Mouse (Mus musculus) liver, embryonic 11.5 days (tissue): Measurements from ENCODE around the gene Tcte1. TPM values are rescaled to one million over a fixed set of nuclear protein-coding genes. Genes with fewer than 3 reads are reported as not detected.

Source experiments
- ATAC-seq: fragments of 200-750 bp; cut with Nextera tagmentation; replicated peaks from 2 replicates; pipeline ENCODE4 v1.8.0; 2017; ENCODE audit warnings: moderate number of reproducible peaks, mild to moderate bottlenecking, moderate TSS enrichment, moderate library complexity; ENCODE audit not compliant: low FRiP score
- DNase-seq: peaks from one replicate; pipeline ENCODE4 v3.0.0-alpha.2; 2017; ENCODE audit warnings: low spot score
- H3K27ac ChIP-seq: fragments of 300-500 bp; sonication (generic); 2 replicates; pipeline ENCODE4 v1.5.1; 2014; ENCODE audit warnings: mild to moderate bottlenecking, low read depth, low read length, control low read depth
- H3K27me3 ChIP-seq: fragments of 300-500 bp; sonication (generic); replicated peaks from 2 replicates; pipeline ENCODE4 v1.6.1; 2014; ENCODE audit warnings: low read length, mixed read lengths; ENCODE audit not compliant: control insufficient read depth, insufficient read depth
- H3K36me3 ChIP-seq: fragments of 300-500 bp; sonication (generic); 2 replicates; pipeline ENCODE4 v1.6.1; 2014; ENCODE audit warnings: mild to moderate bottlenecking, low read length, moderate library complexity, mixed read lengths; ENCODE audit not compliant: control insufficient read depth, insufficient read depth
- H3K4me1 ChIP-seq: fragments of 300-500 bp; sonication (generic); replicated peaks from 2 replicates; pipeline ENCODE4 v1.6.1; 2014; ENCODE audit warnings: low read length, mixed read lengths; ENCODE audit not compliant: control insufficient read depth, insufficient read depth
- H3K4me2 ChIP-seq: fragments of 300-500 bp; sonication (generic); 2 replicates; pipeline ENCODE4 v1.6.1; 2014; ENCODE audit warnings: mild to moderate bottlenecking, control low read depth, moderate library complexity
- H3K4me3 ChIP-seq: fragments of 300-500 bp; sonication (generic); 2 replicates; pipeline ENCODE4 v1.5.1; 2014; ENCODE audit warnings: low read depth, low read length, control low read depth
- H3K9ac ChIP-seq: fragments of 300-500 bp; sonication (generic); 2 replicates; pipeline ENCODE4 v1.6.1; 2014; ENCODE audit warnings: low read depth, low read length, control low read depth
- H3K9me3 ChIP-seq: fragments of 300-500 bp; sonication (generic); 2 replicates; pipeline ENCODE4 v1.6.1; 2016; ENCODE audit warnings: low read length, inconsistent platforms, mixed read lengths; ENCODE audit not compliant: control insufficient read depth
- WGBS: fragments of 180-500 bp; shearing (Covaris S2); extraction: QIAGEN DNeasy Blood & Tissue Kit; methylation state at CpG from one replicate; pipeline ENCODE4 v1.1.7; 2014; 5-methylcytosine and 5-hydroxymethylcytosine counted together
- polyA plus RNA-seq: library from polyadenylated mRNA; unstranded; fragments of >200 nt; fragmentation: Nextera tagmentation; extraction: Ambion mirVana; gene quantifications from 2 replicates; pipeline ENCODE4 v1.2.1, GENCODE M21; 2014

Tcte1 gene
- polyA plus RNA-seq, 1 experiment from 2014 or later = 0.23 TPM

DNA sequence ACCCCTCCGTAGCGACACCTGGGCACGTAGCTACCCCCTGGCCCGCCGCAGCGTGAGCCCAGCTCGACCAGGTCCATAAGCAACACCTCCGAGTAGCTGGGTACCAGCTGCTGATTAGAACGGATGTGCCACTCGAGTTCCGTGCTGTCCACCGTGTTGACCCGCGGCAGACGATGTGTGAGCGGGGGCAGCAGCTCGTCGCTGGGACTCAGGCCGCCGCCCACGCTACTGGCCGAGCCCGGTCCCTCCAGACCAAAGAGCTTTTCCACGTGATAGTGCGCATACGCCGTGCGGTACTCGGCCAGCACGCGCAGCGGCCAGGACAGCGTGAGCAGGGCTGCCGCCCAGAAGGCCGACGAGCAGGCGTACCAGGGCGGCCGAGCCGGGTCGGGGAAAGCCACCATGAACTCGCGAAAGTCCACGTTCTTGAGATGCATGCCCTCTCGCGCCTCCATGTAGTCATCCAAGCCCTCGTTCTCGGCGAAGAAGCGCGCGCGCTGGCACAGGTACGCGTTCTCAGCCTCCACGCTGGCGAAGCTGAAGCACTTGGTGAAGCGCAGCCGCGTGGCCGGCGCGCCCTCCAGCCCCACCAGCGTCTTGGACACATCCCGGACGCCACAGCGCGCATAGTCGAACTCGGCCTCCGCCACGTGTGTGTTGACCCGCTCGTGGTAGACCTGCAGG, 22.2 kb downstream of the Tcte1 start:
- no peak for DNase-seq
- Histone ChIP-seq H3K9me3 (no peaks in the 10 kb centered on the region), H3K9ac (no peak overlapping the region)

GRCm38 (mm10) chr17:45546941-45547340, 23.7 kb downstream of the Tcte1 start:
- 59% methylated on average over 16 of the region's 16 CpGs for WGBS
- ATAC-seq (no peak), DNase-seq (no peak)
- Histone ChIP-seq H3K4me3 (no peak overlapping the region), H3K27me3 (peaks cover 97% of the 10 kb centered on the region), H3K27ac (no peak overlapping the region), H3K36me3 (no peaks in the 10 kb centered on the region), H3K9me3 (no peaks in the 10 kb centered on the region), H3K9ac (no peak overlapping the region), H3K4me1 (peaks cover 20% of the 10 kb centered on the region), H3K4me2 (no peak overlapping the region)

More for the DNA sequence above, 22.2 kb downstream of the Tcte1 start:
- Histone ChIP-seq H3K4me3 (peak overlapping the region; percentile 31), H3K4me1 (peaks cover 17% of the 10 kb centered on the region), H3K4me2 (peak overlapping the region; percentile 54), H3K27ac (no peak overlapping the region), H3K36me3 (no peaks in the 10 kb centered on the region), H3K27me3 (peaks cover 99% of the 10 kb centered on the region)
- WGBS = 5% methylated on average over 74 of the region's 74 CpGs
- no peak for ATAC-seq

DNA sequence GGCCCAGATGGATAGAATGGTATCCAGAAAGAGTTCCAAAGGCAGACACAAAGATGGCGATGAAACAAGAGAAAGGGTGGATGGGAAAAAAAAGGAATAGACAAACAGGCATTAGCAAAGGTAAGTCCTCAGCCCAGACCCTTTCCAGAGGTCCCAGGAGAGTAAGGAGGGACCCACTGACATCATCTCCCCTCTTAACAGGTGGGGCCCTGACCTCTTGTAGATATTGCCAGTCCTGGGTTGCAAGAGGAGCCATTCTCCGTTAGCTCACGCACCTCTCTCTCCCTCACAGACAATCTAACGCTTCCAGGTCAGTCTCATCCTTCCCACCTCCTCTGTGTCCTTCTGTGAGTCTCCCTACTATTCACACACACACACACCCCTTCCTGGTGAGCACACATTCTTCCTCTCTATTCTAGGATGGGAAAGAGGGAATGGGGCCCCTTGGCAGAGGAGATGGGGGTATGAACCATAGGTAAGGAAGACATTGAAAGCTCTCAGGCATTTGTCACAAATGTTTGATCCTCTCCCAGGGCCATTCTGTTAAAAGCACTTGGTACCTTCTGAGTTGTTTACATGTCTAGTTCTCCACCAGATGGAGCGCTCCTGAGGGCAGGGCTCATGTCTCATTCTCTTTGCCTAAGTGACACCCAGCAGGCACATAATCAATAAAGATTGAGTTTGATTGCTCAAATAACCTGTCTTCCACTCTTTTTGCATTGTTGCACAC, 24.4 kb downstream of the Tcte1 start:
- H3K27me3 ChIP-seq = peaks cover 92% of the 10 kb centered on the region
- no peak overlapping the region for H3K9ac ChIP-seq
- 58% methylated on average over 5 of the region's 5 CpGs for WGBS
- no peak overlapping the region for H3K27ac ChIP-seq
- no peak overlapping the region for H3K4me3 ChIP-seq
- no peak overlapping the region for H3K4me2 ChIP-seq
- peaks cover 22% of the 10 kb centered on the region for H3K4me1 ChIP-seq
- no peaks in the 10 kb centered on the region for H3K9me3 ChIP-seq
- ATAC-seq (no peak), DNase-seq (no peak)
- H3K36me3 ChIP-seq = no peaks in the 10 kb centered on the region

DNA sequence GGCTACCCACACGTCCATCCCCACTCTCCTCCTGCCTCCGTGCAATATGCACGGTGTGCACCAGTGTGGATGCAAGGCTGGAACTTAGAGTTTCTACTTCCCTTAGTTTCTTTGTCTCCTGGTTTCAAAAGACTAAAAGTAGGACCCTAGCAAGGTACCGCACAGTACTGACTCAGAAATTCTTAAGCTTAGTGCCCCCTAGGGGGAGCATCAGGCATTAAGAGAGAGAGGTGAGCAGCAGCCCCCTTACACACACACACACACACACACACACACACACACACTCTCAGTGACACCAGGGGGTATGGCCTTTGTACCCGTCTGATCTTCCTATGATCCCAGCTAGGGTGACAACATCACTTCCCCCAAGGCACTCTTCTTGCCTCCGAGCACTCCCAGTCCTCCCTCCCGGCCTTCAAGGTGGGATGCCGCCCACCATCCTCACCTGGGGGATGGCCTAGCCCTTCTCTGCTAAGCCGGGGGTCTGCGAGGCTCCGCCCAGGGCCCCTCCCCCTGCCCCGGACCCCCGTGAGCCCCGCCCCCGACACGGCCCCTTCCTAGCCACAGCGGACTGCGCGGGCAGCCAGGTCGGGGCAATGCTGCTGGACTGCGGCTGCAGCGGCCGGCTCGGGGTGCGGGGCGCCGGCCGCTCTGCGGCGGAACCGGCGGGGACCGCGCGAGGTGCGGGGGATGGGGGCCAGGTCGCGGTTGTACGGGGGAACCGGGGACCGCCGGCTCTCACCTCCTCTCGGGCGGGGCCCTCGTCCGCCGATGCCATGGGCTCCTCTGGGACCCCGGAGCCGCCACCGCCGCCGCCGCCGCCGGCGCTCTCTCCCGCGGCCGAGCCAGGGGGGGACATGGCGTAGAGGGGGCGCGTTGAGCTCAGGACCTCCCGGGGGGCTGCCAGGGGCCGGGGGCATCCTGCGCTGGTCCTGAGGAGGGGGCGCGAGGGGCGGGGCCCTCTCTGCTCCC, 25.6 kb downstream of the Tcte1 start:
- ATAC-seq (no peak), DNase-seq (no peak)
- H3K4me2 ChIP-seq = peak overlapping the region; percentile 92
- peaks cover 80% of the 10 kb centered on the region for H3K27me3 ChIP-seq
- H3K27ac ChIP-seq = no peak overlapping the region
- no peaks in the 10 kb centered on the region for H3K9me3 ChIP-seq
- H3K4me1 ChIP-seq = peaks cover 22% of the 10 kb centered on the region
- WGBS = 3% methylated on average over 53 of the region's 68 CpGs
- no peaks in the 10 kb centered on the region for H3K36me3 ChIP-seq
- peak overlapping the region; percentile 65 for H3K4me3 ChIP-seq
- peak overlapping the region; percentile 57 for H3K9ac ChIP-seq

- peaks cover 19% of the 10 kb centered on the region for H3K4me1 ChIP-seq
- H3K27ac ChIP-seq = no peak within 1 kb of the TSS
- no peak for DNase-seq
- H3K9me3 ChIP-seq = no peaks in the 10 kb centered on the region
- peak within 1 kb of the TSS; percentile 65 for H3K4me3 ChIP-seq
- peaks cover 72% of the 10 kb centered on the region for H3K27me3 ChIP-seq
- H3K4me2 ChIP-seq = peak within 1 kb of the TSS; percentile 92
- ATAC-seq = no peak
- H3K36me3 ChIP-seq = no peaks in the 10 kb centered on the region
- peak within 1 kb of the TSS; percentile 57 for H3K9ac ChIP-seq
- 2% methylated on average over 20 of the region's 29 CpGs for WGBS
Observed at GRCm38 (mm10) chr17:45549617-45550181, 26.5 kb downstream of the Tcte1 start, which contains the start of gene Tmem151b. Tmem151b (minus strand) TSS chr17:45549677.

GRCm38 (mm10) chr17:45550253-45550652, 27.0 kb downstream of the Tcte1 start:
- Histone ChIP-seq H3K27ac (no peak overlapping the region), H3K27me3 (peaks cover 66% of the 10 kb centered on the region), H3K4me3 (no peak overlapping the region; the same call in 1 of the 2 replicates), H3K4me1 (peaks cover 19% of the 10 kb centered on the region), H3K36me3 (no peaks in the 10 kb centered on the region), H3K4me2 (peak overlapping the region; percentile 19; the same call in 1 of the 2 replicates), H3K9ac (no peak overlapping the region), H3K9me3 (no peaks in the 10 kb centered on the region)
- ATAC-seq (no peak), DNase-seq (no peak)
- 39% methylated on average over 5 of the region's 5 CpGs for WGBS

DNA sequence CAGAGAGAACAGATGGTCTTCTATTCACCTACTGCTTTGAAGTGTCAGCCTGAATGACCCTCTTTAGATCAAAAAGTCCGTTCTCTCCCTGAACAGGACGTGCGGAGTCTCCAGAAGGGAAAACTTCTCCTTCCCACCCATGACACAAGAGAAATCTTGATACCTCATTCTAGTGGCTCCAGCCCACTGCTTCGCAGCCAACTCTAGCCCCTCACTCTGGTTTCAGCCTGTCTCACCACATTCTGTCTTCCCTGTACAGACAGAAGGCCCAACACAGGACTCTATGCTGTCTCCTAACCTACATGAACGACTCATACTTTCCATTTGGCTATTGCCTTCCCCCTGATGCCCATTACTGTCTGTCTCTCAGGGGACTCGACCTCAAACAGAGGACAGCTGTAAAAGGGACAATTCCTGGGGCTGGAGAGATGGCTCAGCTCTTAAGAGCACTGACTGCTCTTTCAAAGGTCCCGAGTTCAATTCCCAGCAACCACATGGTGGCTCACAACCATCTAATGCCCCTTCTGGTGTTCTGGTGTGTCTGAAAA, 28.1 kb downstream of the Tcte1 start:
- Histone ChIP-seq H3K27me3 (peaks cover 55% of the 10 kb centered on the region), H3K4me1 (peaks cover 24% of the 10 kb centered on the region), H3K9me3 (no peaks in the 10 kb centered on the region), H3K4me3 (no peak overlapping the region), H3K36me3 (no peaks in the 10 kb centered on the region), H3K4me2 (no peak overlapping the region), H3K27ac (no peak overlapping the region), H3K9ac (no peak overlapping the region)
- ATAC-seq = no peak
- WGBS = 53% methylated on average over 7 of the region's 7 CpGs
- DNase-seq = no peak
